Mouse (Mus musculus): Measurements from ENCODE around the gene Raet1d. TPM values are rescaled to one million over a fixed set of nuclear protein-coding genes. Genes with fewer than 3 reads are reported as not detected.
"Not testable (repeated sequence)": the region's sequence is repeated elsewhere in the genome, so short reads cannot be mapped to it uniquely, and the experiment has no call there.

Gene Raet1d
- polyA plus RNA-seq, 2 experiments, result 11.4 to 16.0 TPM

DNA sequence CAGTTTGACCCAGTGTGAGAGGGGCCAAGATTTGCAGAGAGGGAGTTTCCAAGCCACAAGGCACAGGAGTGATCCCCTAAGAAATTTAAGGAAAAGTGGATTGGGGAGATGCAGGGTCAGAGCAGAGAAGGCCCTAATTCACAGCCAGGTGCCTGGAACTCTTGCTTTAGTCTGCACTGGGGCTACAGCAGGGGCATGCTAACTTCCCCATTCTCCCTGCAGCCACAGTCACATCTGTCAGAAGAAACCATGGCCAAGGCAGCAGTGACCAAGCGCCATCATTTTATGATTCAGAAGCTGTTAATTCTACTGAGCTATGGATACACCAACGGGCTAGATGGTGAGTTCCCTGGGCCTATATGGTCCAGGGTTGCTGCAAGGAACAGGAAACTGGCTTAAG lies 2.1 kb downstream of the Raet1d start:
- not testable (repeated sequence) for DNase-seq (ENCODE audit: low spot score); ATAC-seq (ENCODE audit: low FRiP score, low read depth); H3K4me1 ChIP-seq (ENCODE audit: control insufficient read depth, insufficient read depth, low read length); H3K9ac ChIP-seq (ENCODE audit: low read depth, low read length, severe bottlenecking); H3K27me3 ChIP-seq (ENCODE audit: control insufficient read depth, insufficient read depth, low read length); H3K4me2 ChIP-seq (replicated peaks; ENCODE audit: low read depth, low read length, severe bottlenecking); H3K27ac ChIP-seq (replicated peaks; ENCODE audit: low read depth, low read length); H3K36me3 ChIP-seq (ENCODE audit: control insufficient read depth, insufficient read depth, low read length); H3K9me3 ChIP-seq (ENCODE audit: control insufficient read depth, low read length); H3K4me3 ChIP-seq (replicated peaks; ENCODE audit: low read length)
- 100% methylated on average over 2 of the region's 2 CpGs for WGBS

DNA sequence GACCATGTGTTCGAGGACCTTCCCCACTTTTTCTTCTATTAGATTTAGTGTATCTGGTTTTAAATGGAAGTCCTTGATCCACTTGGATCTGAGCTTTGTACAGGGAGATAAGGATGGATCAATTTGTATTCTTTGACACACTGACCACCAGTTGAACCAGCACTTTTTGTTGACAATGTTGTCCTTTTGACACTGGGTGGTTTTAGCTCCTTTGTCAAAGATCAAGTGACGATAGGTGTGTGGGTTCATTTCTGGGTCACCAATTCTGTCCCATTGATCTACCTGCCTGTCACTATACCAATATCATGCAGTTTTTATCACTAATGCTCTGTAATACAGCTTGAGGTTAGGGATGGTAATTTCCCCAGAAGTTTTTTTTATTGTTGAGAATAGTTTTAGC lies 4.6 kb downstream of the Raet1d start:
- not testable (repeated sequence) for H3K4me3 ChIP-seq (replicated peaks; ENCODE audit: low read length); H3K9me3 ChIP-seq (ENCODE audit: control insufficient read depth, low read length); H3K4me2 ChIP-seq (replicated peaks; ENCODE audit: low read depth, low read length, severe bottlenecking); H3K36me3 ChIP-seq (ENCODE audit: control insufficient read depth, insufficient read depth, low read length); H3K27me3 ChIP-seq (ENCODE audit: control insufficient read depth, insufficient read depth, low read length); DNase-seq (ENCODE audit: low spot score); H3K9ac ChIP-seq (ENCODE audit: low read depth, low read length, severe bottlenecking); H3K4me1 ChIP-seq (ENCODE audit: control insufficient read depth, insufficient read depth, low read length); H3K27ac ChIP-seq (replicated peaks; ENCODE audit: low read depth, low read length); ATAC-seq (ENCODE audit: low FRiP score, low read depth)
- 84% methylated on average over 2 of the region's 2 CpGs for WGBS

DNA sequence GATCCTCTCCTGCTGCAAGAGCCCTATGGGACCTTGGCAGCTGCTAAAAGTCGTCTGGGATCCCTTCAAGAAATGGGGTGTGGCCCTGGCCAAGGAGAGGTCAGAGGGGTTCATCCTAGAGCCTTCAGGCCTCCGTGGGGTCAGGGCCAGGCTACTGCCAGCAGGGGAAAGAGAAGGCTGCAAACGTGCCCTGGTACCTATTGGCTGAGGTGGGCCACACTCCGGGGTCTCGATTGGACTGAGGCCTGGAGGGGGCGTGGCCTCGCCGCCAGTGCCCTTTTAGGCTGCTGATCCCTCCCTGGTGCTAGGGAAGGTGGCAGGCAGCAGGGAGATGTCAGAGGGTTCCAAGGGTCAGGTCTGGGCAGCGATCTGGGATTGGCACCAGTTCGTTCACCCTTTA lies 20.9 kb downstream of the Raet1d start:
- not testable (repeated sequence) for ATAC-seq (ENCODE audit: low FRiP score, low read depth); H3K4me1 ChIP-seq (ENCODE audit: control insufficient read depth, insufficient read depth, low read length); H3K4me2 ChIP-seq (replicated peaks; ENCODE audit: low read depth, low read length, severe bottlenecking); H3K9ac ChIP-seq (ENCODE audit: low read depth, low read length, severe bottlenecking); H3K9me3 ChIP-seq (ENCODE audit: control insufficient read depth, low read length); DNase-seq (ENCODE audit: low spot score); H3K27ac ChIP-seq (replicated peaks; ENCODE audit: low read depth, low read length); H3K4me3 ChIP-seq (replicated peaks; ENCODE audit: low read length); H3K36me3 ChIP-seq (ENCODE audit: control insufficient read depth, insufficient read depth, low read length); H3K27me3 ChIP-seq (ENCODE audit: control insufficient read depth, insufficient read depth, low read length)
- 7% methylated on average over 6 of the region's 10 CpGs for WGBS

DNA sequence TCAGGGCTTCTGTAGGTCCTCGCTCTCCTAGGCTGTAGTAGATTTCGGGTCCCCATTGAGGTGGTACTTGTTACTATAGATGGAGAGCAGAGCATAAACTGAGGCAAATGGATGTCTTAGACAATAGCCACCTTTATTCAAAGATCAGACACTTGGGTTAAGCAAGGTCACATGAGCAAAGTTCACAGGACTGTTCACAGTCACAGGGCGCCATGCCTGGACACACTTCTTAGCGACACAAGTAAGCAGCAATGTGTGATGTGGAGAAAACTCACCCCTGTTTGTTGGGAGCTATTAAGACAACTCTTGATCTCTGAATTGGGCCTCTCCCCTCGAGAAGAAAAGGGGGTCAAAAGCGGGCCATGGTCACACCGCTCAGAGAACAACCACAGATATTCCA lies 29.8 kb downstream of the Raet1d start:
- H3K27ac ChIP-seq (replicated peaks; ENCODE audit: low read depth, low read length); H3K27me3 ChIP-seq (ENCODE audit: control insufficient read depth, insufficient read depth, low read length); ATAC-seq (ENCODE audit: low FRiP score, low read depth); H3K4me2 ChIP-seq (replicated peaks; ENCODE audit: low read depth, low read length, severe bottlenecking); H3K9me3 ChIP-seq (ENCODE audit: control insufficient read depth, low read length); H3K4me3 ChIP-seq (replicated peaks; ENCODE audit: low read length); H3K36me3 ChIP-seq (ENCODE audit: control insufficient read depth, insufficient read depth, low read length); DNase-seq (ENCODE audit: low spot score); H3K9ac ChIP-seq (ENCODE audit: low read depth, low read length, severe bottlenecking); H3K4me1 ChIP-seq (ENCODE audit: control insufficient read depth, insufficient read depth, low read length): not testable (repeated sequence)
- 93% methylated on average over 7 of the region's 7 CpGs for WGBS

DNA sequence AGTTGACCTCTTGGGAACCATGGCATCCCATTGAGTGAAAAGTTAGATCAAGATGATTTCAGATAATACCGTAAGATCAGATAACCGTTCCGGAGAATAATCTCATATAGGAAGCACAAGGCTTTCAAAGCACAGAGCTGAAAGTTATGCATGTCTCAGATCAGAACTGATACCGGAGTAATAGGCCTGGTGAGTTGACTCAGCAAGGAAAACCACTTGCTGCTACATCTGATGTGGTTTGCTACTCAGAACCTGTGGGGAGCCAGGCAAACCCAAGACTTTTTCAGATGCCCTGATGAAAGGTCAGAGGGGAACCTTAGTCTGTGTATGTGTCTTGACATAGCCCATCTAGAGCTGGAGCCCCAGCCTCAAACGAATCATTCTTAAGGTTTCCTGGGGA lies 31.3 kb downstream of the Raet1d start:
- H3K36me3 ChIP-seq (ENCODE audit: control insufficient read depth, insufficient read depth, low read length); H3K4me1 ChIP-seq (ENCODE audit: control insufficient read depth, insufficient read depth, low read length); H3K27me3 ChIP-seq (ENCODE audit: control insufficient read depth, insufficient read depth, low read length); DNase-seq (ENCODE audit: low spot score); ATAC-seq (ENCODE audit: low FRiP score, low read depth); H3K4me2 ChIP-seq (replicated peaks; ENCODE audit: low read depth, low read length, severe bottlenecking); H3K9ac ChIP-seq (ENCODE audit: low read depth, low read length, severe bottlenecking); H3K9me3 ChIP-seq (ENCODE audit: control insufficient read depth, low read length); H3K27ac ChIP-seq (replicated peaks; ENCODE audit: low read depth, low read length); H3K4me3 ChIP-seq (replicated peaks; ENCODE audit: low read length): not testable (repeated sequence)
- WGBS, result 87% methylated on average over 2 of the region's 5 CpGs

DNA sequence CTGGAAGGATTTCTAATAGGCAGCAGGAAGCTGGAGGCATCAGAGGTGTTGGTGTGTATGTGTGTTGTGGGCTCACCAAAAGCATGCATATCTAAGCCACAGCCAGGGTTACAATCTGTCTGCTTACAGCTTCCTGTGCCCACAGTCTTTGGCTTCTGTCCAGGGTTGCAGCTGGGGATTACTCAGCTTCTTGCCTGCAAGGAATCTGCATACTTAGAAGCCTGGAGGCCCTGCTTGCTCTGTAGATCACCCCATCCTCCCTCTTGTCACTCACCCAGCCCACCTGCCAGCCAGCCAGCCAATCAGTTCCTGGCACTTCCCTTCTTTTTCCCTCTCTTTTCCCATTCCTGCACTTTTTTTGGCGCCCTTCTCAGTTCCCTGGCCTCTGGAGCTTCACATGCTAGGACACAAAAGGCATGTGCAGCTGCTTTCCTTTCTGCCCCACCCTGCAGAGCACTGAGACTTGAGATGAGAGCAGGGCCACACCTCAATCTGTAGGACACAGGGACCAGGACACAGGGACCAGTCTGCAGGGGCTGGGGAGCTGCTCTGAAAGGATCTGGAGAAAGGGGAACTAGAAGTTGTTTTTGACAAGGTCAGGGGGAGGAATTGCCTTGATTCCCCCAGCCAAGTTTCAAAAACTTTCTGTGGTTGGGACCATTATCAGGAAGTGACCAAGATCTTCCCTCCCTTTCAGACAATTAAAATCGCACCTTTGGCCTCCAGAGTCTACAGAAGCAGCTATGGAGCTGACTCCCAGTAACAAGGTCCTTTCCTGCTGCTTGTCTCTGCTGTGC lies 32.9 kb downstream of the Raet1d start:
- H3K9ac ChIP-seq (ENCODE audit: low read depth, low read length, severe bottlenecking); ATAC-seq (ENCODE audit: low FRiP score, low read depth); H3K27ac ChIP-seq (replicated peaks; ENCODE audit: low read depth, low read length): not testable (repeated sequence)

DNA sequence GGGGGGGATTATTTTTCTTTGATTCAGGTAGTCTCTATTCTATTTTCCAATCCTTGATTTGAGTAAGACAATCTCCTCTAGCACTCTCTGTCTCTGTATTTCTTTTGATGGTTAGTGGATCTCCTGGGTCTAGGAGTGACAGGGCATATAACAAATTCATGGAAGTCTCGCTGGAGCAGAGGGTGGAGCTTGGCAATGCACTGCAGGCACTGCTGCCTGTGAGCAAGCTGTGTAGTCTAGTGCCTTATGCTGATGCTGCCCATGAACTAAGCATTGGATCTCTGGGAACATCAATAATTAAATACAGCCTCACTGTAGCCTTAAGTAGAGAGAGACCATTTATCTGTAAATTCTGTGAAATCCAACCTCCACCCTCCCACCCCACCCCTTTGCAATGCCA lies 36.3 kb downstream of the Raet1d start:
- DNase-seq (ENCODE audit: low spot score); H3K36me3 ChIP-seq (ENCODE audit: control insufficient read depth, insufficient read depth, low read length); H3K27me3 ChIP-seq (ENCODE audit: control insufficient read depth, insufficient read depth, low read length); H3K9me3 ChIP-seq (ENCODE audit: control insufficient read depth, low read length); H3K4me2 ChIP-seq (replicated peaks; ENCODE audit: low read depth, low read length, severe bottlenecking); ATAC-seq (ENCODE audit: low FRiP score, low read depth); H3K4me3 ChIP-seq (replicated peaks; ENCODE audit: low read length); H3K9ac ChIP-seq (ENCODE audit: low read depth, low read length, severe bottlenecking); H3K27ac ChIP-seq (replicated peaks; ENCODE audit: low read depth, low read length); H3K4me1 ChIP-seq (ENCODE audit: control insufficient read depth, insufficient read depth, low read length): not testable (repeated sequence)
- 7% methylated on average over 1 of the region's 1 CpGs for WGBS

More for the DNA sequence above, 32.9 kb downstream of the Raet1d start:
- H3K27me3 ChIP-seq (ENCODE audit: control insufficient read depth, insufficient read depth, low read length); H3K36me3 ChIP-seq (ENCODE audit: control insufficient read depth, insufficient read depth, low read length); H3K9me3 ChIP-seq (ENCODE audit: control insufficient read depth, low read length); DNase-seq (ENCODE audit: low spot score); H3K4me1 ChIP-seq (ENCODE audit: control insufficient read depth, insufficient read depth, low read length); H3K4me2 ChIP-seq (replicated peaks; ENCODE audit: low read depth, low read length, severe bottlenecking); H3K4me3 ChIP-seq (replicated peaks; ENCODE audit: low read length): not testable (repeated sequence)
- no CpG with 5 or more reads among the region's 2 CpGs for WGBS

DNA sequence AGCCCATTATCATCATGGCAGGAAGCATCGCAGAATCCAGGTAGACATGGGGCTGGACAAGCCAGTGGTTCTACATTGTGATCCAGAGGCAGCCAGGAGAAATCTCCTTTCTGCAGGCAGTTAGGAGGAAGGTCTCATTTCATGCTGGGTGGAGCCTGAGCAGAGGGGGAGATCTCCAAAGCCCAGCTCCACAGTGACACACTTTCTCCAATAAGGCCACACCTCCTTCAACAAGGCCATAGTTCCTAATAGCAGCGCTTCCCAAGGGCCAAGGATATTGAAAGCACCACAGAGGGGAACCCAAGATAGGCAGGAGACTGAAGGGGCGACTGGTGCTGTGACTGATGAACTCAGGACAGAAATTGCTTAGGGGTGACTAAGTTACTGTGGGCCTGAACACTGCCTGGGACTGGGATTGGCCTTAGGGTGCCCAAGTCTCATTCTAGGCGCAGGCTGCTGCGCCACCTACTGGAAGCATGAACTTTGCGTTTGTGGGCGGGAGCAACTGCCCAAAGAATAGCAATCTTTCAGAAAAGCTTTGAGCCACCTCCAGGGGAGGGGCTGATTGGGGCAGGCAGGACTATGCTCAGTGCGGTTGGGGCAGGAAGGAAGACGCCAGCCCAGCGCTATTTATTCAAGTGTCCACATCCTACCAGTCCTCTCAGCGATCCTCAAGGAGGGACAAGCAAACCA lies 42.0 kb downstream of the Raet1d start:
- H3K27ac ChIP-seq (replicated peaks; ENCODE audit: low read depth, low read length); H3K4me3 ChIP-seq (replicated peaks; ENCODE audit: low read length); H3K9ac ChIP-seq (ENCODE audit: low read depth, low read length, severe bottlenecking); H3K4me1 ChIP-seq (ENCODE audit: control insufficient read depth, insufficient read depth, low read length); H3K9me3 ChIP-seq (ENCODE audit: control insufficient read depth, low read length); H3K27me3 ChIP-seq (ENCODE audit: control insufficient read depth, insufficient read depth, low read length); H3K4me2 ChIP-seq (replicated peaks; ENCODE audit: low read depth, low read length, severe bottlenecking); H3K36me3 ChIP-seq (ENCODE audit: control insufficient read depth, insufficient read depth, low read length): not testable (repeated sequence)
- ATAC-seq (ENCODE audit: low FRiP score, low read depth) (peak; percentile 74), DNase-seq (ENCODE audit: low spot score) (peak; percentile 56)
- WGBS, result 3% methylated on average over 7 of the region's 11 CpGs

Measured in limb, embryonic 14.5 days (tissue).